Mouse (Mus musculus) testis, adult 2 months (tissue): ENCODE measurements around the gene Pkp1. TPM values are rescaled to one million over a fixed set of nuclear protein-coding genes. Genes with fewer than 3 reads are reported as not detected.
A peak's percentile ranks its signal among the peaks of the same experiment; 100 is the strongest.

ENCODE experiments used
- H3K27ac ChIP-seq: fragments of 200-500 bp; 2 replicates; pipeline ENCODE4 v1.5.1; 2012; ENCODE audit warnings: low read depth, low read length; ENCODE audit not compliant: control insufficient read depth, insufficient read depth
- H3K27me3 ChIP-seq: fragments of 200-500 bp; 2 replicates; pipeline ENCODE4 v1.6.1; 2012; ENCODE audit warnings: mild to moderate bottlenecking, low read length, moderate library complexity; ENCODE audit not compliant: control insufficient read depth, insufficient read depth
- H3K36me3 ChIP-seq: fragments of 200-500 bp; 2 replicates; pipeline ENCODE4 v1.6.1; 2012; ENCODE audit warnings: mild to moderate bottlenecking, low read length; ENCODE audit not compliant: control insufficient read depth, insufficient read depth
- H3K4me1 ChIP-seq: fragments of 200-500 bp; 2 replicates; pipeline ENCODE4 v1.6.1; 2012; ENCODE audit warnings: low read length; ENCODE audit not compliant: control insufficient read depth, insufficient read depth
- H3K4me3 ChIP-seq: fragments of 200-500 bp; 2 replicates; pipeline ENCODE4 v1.5.1; 2012; ENCODE audit warnings: low read depth, mild to moderate bottlenecking, low read length, moderate library complexity, mixed read lengths; ENCODE audit not compliant: control insufficient read depth
- CTCF ChIP-seq: fragments of 200-500 bp; IDR thresholded peaks from 2 replicates; pipeline ENCODE4 v1.5.1; 2012; ENCODE audit warnings: low read depth, mild to moderate bottlenecking, inconsistent platforms, low read length, moderate library complexity; ENCODE audit not compliant: control insufficient read depth, insufficient read depth, insufficient replicate concordance
- POLR2A ChIP-seq: fragments of 200-500 bp; IDR thresholded peaks from 2 replicates; pipeline ENCODE4 v1.6.1; 2012; ENCODE audit warnings: low read depth, mild to moderate bottlenecking, inconsistent platforms, low read length, moderate library complexity; ENCODE audit not compliant: control insufficient read depth
- polyA plus RNA-seq: library from polyadenylated mRNA; depleted of rRNA; stranded (reverse); fragments of >200 nt; gene quantifications from 2 replicates; pipeline ENCODE4 v1.2.3, GENCODE M21; 2012

Gene Pkp1
- polyA plus RNA-seq, 1 experiment, result 6.5 TPM

DNA sequence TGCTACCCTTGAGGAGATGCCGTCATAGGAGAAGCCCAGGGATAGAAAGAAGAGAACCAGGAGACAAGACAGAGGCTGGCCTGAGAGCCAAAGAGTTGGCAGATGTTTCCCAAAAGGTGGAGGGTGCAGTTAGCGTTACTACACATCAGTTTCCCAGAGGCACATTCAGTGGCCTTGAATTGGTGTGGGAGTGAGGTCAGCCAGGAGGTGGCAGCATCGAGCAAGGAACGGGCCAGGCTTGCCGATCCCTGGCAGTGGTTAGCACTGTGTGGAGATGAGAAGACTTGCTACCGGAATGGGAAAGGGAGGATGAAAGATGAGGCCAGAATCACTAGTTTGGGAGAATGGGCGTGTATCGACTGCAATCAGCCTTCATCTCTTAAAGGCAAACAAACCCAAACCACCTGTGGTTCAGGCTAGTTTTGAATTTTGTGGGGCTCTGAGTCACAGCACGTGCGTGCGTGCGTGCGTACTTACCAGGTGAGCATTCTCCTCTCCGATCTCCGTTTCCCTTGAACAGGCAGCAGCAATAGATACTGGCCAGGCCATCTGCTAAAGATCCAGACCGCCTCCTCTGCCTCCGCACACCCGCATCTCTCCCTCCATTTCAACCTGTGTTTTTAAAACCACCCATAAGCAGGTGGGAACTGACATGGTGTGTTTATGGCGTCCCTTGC is 53.4 kb downstream of the Pkp1 start:
- H3K4me3 ChIP-seq, result no peak overlapping the region
- H3K27ac ChIP-seq, result no peak overlapping the region
- no peaks in the 10 kb centered on the region for H3K36me3 ChIP-seq
- no peaks in the 10 kb centered on the region for H3K4me1 ChIP-seq
- H3K27me3 ChIP-seq, result no peaks in the 10 kb centered on the region
- TF ChIP-seq CTCF (peak; percentile 93; the same call in 1 of the 2 replicates), POLR2A (no peak)

GRCm38 (mm10) chr1:135864830-135865229 is 54.2 kb downstream of the Pkp1 start:
- Histone ChIP-seq H3K4me3 (no peak overlapping the region), H3K36me3 (no peaks in the 10 kb centered on the region), H3K27ac (no peak overlapping the region), H3K4me1 (no peaks in the 10 kb centered on the region), H3K27me3 (no peaks in the 10 kb centered on the region)
- TF ChIP-seq CTCF, result no peak

DNA sequence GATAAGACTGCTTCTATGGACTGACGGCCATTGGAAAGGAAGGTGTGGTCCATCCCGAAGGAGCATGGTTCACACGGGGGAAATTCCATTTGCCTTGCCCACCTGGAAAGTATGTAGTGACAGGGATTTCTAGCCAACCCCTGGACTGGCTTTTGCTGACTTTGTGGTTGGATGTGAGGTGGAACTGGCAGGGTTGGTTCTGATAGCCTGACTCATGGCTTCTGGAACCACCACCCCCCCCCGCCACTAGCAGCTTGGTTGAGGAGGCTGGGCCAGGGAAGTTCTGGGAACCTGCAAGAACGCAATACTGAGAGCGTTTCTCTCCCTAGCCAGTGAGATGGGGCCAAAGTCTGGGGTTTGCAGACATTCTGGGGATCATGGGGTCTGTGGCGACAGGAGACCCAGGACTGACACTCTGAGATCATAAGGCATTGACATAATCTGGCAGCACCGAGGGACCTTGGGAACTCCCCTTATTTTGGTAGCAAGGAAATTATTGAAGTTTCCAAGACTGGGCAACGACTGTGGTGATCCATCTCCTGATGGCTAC is 55.1 kb downstream of the Pkp1 start:
- Histone ChIP-seq H3K36me3 (no peaks in the 10 kb centered on the region), H3K27ac (no peak overlapping the region), H3K4me3 (no peak overlapping the region), H3K27me3 (no peaks in the 10 kb centered on the region), H3K4me1 (no peaks in the 10 kb centered on the region)
- no peak for TF ChIP-seq CTCF
- no peak for TF ChIP-seq POLR2A

DNA sequence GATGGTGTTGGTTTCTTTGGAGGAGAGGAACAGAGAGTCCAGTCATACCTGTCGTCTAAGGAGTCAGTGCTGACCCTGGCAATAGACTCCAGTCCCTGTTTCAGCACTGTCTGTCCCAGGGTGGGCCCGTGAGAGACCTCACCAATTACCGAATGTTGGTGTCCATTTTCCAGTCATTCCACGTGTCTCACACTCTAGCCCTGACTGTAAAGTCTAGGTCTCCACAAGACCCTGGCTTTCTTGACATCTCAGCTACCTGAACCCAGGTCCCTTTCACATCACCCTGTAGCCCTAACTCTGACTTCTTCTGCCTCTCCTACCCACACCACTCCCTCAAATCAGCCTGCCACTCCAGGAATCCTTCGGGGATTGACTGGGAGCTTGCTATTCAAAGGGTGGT is 56.4 kb downstream of the Pkp1 start:
- Histone ChIP-seq H3K36me3 (no peaks in the 10 kb centered on the region), H3K27ac (no peak overlapping the region)
- no peak for TF ChIP-seq CTCF
- TF ChIP-seq POLR2A, result no peak

DNA sequence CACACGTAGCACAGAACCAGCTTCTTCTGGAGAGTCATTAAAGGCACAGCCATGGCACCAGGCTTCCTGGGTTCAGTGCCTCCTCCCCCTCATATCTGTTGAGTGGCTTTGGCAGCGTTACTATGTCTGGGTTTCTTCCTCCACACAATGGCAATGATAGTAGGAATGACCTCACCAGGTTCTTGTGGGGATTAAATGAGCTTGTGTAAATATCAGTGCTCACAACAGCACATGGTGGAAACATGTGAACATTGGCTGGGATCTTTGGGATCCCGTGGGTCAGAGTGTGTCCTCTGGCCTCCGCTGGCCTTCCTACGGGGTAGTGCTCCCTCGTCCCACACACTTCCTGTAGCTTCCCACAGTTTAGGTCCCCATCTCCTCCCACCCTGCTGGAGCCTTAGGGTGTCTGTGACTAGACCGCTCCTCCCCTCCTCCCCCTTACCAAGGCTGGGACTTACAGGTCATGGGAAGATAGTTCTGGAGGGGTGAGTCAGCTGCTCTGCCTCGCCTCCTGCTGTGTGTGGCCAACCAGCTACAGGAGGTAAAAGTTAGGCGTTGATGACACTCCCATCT is 56.9 kb downstream of the Pkp1 start:
- Histone ChIP-seq H3K4me3 (no peak overlapping the region), H3K4me1 (no peaks in the 10 kb centered on the region)
- TF ChIP-seq CTCF (no peak), POLR2A (no peak)

More for the DNA sequence above, 56.4 kb downstream of the Pkp1 start:
- no peaks in the 10 kb centered on the region for H3K4me1 ChIP-seq
- no peak overlapping the region for H3K4me3 ChIP-seq
- H3K27me3 ChIP-seq, result no peaks in the 10 kb centered on the region

DNA sequence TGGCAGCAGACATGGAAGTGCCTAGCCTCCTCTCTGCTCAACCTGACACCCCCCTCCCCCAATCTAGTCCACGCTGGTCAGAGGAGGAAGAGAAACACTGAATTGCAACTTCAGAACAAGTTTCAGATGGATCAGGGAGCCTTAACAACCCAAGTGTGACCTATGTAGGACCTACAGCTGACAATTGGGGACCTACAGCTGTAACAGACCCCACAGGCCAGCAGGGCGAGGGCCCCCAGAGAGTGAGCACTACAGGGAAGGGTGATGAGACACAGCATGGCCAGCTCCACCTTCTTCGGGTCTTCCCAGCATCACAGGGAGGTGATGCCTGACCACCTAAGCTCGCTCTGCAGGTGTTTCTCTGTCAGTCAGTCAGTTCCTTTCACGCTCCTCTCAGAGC is 57.9 kb downstream of the Pkp1 start:
- no peak overlapping the region for H3K4me3 ChIP-seq
- TF ChIP-seq CTCF, result no peak
- no peak for TF ChIP-seq POLR2A
- no peaks in the 10 kb centered on the region for H3K4me1 ChIP-seq
- no peaks in the 10 kb centered on the region for H3K36me3 ChIP-seq
- H3K27me3 ChIP-seq, result no peaks in the 10 kb centered on the region
- no peak overlapping the region for H3K27ac ChIP-seq

More for the DNA sequence above, 56.9 kb downstream of the Pkp1 start:
- Histone ChIP-seq H3K36me3 (no peaks in the 10 kb centered on the region), H3K27ac (no peak overlapping the region), H3K27me3 (no peaks in the 10 kb centered on the region)

DNA sequence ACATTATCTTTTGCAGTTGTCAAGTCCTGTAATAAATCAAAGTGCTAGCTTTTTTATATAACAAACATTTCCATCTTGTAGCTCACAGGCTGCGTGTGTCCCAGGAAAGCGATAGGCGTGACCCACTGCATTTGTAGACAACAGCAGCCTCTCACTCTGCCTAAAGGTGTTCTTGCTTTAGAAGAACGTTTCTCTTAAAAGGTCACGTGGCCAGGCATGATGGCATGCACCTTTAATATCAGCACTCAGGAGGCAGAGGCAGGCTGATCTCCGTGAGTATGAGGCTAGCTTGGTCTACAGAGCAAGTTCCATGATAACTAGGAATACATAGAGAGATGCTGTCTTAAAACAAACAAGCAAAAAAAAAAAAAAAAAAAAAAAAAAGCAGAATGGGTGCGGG is 60.5 kb downstream of the Pkp1 start:
- Histone ChIP-seq H3K36me3 (no peaks in the 10 kb centered on the region), H3K4me3 (no peak overlapping the region), H3K27ac (no peak overlapping the region), H3K27me3 (no peaks in the 10 kb centered on the region), H3K4me1 (no peaks in the 10 kb centered on the region)
- TF ChIP-seq POLR2A (no peak), CTCF (no peak)

DNA sequence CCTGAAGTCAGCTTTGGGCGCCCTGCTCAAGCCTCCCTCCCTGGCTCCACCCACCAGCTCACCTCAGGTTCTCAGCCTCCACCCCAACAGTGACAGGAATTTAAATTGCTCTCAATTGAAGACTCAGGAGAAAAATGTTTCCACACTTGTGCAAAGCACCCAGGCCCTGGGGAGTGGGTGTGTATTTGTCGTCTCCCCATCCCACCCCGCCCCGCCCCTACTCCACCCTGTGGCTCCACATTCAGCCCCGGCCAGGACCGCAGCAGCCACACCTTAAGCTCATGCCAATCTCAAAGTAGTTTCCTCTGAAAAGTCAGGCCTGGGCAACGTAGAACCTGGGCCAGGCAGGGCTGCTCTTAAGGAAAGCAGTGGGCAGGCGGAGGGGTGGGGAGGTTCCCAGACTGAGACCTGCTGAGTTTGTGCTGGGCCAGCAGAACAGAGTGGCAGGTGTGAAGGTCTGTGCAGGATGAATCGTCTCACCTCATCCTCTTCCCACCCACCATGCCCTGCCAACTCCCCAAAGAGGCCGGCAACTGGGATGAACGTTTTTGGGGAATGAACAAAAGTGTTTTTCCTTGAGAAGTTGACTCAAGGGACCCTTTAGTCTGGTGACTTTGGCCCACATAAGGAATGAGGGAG is 61.8 kb downstream of the Pkp1 start:
- Histone ChIP-seq H3K27me3 (no peaks in the 10 kb centered on the region), H3K36me3 (no peaks in the 10 kb centered on the region), H3K4me3 (no peak overlapping the region), H3K4me1 (no peaks in the 10 kb centered on the region; the same call in 1 of the 2 replicates), H3K27ac (no peak overlapping the region)
- TF ChIP-seq POLR2A (no peak), CTCF (no peak)
